Mouse (Mus musculus): ENCODE measurements around the gene Abtb1.
A peak's percentile ranks its signal among the peaks of the same experiment; 100 is the strongest.

Abtb1 gene

DNA sequence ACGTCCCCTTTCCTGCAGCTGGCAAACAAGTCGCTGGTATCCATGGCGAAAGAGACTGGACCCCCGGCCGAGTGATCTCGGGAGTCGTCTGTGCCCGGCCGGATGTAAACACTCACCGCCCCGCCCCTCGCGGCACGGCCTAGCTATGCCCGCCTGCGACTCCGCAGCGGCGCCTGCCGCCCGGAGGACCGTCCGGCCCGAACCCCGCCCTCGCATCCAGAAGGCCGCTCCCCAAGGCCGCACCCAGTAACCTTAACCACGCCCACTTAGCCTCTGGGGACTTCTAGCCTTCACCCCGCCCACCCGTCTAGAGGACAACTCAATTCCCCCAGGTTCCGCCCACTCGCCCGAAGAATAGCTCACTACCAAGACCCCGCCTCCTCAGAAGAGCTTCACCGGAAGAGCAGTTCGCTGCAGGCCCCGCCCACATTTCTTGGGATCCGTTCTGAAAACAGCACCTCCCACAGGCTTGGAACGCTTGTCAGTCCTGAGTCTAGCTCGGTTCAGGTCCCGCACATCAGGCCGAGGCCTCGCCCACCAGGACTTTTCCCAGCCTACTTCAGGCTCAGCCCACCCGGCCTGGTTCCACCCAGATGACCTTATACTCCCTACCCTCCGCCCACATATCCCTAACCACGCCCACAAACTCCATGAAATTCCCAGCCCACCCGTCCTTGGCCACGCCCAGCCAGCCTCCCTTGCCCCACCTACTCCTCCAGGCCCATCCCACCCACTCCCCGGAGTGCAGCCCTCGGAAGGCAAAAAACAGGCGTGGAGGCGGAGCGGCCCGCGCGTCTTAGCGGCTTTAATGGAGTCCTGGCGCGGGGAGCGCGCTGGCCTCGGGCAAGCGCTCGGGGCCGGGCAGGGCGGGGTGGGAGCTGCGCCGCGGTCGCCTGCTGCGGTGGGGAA, at the start of gene Abtb1:
TSS of gene Abtb1 (minus strand) at position 204 of the 909 bp plus-strand sequence.
- peak; percentile 99 for DNase-seq (ENCODE audit: low read depth)

DNA sequence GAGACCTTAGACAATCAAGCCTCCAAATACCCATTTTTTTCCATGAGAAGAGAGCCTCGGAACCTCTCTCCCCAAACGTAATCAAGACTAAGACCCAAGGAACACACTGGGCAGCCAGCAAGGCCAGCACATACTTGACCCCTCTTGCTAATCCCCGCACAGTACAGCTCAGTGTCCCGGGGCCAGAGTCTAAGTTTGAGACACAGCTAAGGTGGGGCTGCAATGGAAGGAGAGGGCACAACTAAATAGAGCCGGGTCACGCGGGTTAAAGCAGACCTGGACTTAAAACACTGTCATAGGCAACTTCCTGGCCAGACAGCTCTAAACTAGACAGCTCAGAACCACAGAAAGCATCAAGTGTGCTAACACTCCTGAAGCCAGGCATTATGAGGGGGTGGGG, 49.0 kb upstream of the Abtb1 start:
- DNase-seq (ENCODE audit: low read depth): no peak

DNA sequence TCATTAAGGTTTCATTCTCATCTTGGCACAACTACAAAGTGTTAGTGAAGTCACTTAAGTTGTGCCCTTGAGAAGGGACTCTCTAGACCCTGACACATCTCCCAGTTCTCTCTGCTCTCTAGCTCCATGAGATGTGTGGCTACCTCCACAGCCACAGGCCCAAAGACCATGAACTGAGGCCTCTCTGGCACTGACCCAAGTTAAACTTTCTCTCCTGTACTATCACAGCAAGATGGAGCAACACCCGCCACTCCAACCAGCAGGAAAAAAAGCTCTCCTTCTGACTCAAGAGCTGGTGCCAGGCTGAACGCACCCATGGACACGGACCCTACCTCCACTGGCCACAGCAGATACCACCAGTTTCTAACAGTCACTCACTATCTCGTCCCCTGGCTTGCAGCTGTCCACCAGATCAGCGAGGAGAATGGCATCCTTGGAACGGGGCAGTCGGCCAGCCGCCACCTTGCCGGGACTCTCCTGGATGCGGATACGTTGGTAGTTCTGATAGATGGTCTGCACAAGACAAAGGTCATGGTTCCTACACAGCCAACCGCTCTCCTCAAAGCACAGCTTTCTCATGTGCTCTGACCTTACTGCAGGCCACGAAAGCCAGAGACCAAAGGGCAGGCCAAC, 47.7 kb upstream of the Abtb1 start:
- no peak for DNase-seq (ENCODE audit: low read depth)

DNA sequence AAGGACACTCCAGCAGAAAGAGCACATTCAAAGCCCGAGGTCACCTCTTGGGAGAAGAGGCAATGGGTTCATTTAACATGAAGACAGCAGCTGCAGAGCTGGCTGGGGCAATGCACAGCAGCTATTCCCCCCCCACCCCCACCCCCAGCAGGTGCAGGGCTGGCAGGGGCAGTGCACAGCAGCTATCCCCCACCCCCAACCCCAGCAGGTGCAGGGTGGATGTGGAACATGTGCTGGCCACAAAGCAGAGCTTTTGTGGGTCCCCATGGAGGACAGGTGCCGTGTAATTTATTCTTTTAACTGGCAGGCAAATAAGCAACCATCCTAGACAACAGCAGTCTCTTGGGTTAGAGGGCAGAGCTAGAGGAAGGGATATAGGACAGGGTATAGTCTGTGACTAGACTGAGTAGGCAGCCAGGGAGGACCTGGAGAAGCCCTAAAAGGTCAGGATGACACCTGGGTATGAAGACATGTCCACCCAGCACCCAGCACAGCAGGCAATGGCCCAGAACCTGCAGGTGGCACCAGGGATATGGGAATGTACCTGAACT, 44.7 kb upstream of the Abtb1 start:
- DNase-seq (ENCODE audit: low read depth): no peak

DNA sequence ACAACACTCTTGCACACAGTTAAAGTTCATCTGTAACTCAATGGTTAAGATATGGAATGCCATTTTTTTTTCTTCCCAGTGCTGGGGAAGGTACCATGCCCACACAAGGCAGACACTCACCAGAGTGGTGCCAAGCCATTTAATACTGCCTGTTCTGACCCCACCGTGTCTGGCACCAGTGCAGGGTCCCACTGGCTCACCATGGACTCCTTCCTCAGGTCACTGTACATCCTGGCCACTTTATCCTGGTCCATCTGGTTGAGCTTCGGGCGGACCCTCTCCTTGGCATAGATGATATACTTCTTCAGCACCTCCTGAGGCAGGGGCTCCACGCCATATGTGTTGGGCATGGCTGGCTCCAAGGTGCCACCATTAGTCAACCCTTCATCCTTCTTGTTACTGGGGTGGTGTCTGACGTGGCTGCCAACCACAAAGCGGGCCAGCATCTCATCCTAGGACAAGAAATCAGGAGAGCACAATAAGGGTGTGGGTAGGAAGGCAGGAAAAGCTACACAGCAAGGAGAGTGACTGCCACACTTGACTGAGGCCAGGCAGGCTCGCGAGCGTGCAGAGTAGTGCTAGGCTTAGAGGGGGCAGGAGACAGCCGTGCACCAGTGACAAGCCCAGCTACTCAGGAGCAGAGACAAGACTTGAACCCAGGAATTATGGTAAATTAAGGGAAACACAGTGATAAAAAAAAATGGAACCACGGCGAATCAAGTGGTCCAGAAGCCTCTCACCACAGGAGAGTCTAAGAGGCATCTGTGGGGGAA, 44.0 kb upstream of the Abtb1 start:
- no peak for DNase-seq (ENCODE audit: low read depth)

DNA sequence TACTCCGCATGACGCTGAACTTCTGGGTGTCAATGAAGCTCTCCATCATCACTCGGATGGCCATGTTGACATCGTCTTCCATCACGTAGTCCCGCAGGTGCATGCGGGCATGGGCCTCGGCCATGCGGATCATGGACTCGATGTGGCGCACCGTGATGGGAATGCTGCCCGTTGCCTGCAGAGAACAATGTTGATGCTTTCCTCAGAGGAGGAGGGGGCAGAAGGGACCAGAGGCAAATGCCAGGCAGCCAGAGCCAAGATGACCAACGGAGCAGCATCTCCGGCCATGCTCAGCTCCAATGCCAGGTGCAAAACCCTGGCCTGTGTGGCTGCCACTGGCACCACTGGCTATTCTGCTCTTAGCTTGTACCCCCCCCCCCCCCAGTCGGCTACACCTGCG, 42.9 kb upstream of the Abtb1 start:
- no peak for DNase-seq (ENCODE audit: low read depth)

DNA sequence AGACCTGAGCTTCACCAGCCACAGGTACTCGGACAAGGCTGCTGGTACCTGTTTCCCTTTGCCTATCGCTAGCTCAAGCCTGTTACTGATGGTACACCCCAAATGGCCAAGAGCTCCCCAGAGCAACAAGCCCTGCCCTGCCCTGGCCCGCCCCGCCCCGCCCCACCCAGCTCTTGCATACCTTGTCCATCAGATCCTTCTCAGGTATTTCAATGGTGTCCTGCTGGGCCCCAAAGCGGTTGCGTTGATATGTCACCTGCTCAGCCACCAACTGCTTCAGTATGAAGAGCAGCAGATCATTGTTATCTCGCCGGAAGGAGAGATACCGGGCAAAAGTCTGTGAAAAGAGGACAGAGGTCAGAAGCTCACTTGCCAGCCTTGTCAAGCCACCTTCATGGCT, 42.4 kb upstream of the Abtb1 start:
- DNase-seq (ENCODE audit: low read depth): no peak

DNA sequence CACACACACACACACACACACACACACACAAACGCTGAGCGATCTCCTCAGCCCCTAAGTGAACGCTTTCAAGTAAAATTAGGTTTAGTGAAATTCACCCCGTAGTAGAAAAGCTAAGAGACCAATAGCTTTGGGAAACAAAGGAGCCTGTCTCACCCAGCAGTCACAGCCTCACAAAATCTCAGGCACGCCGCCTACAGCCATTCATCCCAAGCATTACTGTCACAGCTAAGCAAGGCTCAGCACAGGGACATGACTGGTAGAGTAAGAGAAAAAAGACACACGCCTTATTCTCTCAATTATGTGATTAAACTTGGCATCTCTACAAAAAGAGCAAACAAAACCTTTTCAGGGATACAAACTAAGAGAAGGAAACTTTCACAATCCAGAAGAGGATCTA, 39.5 kb upstream of the Abtb1 start:
- no peak for DNase-seq (ENCODE audit: low read depth)

DNA sequence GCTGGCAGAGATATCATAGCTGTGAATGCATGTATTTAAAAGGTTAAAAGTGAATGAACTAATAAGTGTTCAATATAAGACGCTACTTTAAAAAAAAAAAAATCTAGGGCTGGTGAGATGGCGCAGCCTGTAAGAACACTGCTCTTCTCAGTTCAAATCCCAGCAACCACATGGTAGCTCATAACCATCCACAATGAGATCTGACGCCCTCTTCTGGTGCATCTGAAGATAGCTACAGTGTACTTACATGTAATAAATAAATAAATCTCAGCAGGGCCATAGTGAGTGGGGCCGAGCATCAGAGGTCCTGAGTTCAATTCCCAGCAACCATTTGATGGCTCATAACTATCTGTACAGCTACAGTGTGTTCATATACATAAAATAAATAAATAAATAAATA, 37.7 kb upstream of the Abtb1 start:
- DNase-seq (ENCODE audit: low read depth): no peak

DNA sequence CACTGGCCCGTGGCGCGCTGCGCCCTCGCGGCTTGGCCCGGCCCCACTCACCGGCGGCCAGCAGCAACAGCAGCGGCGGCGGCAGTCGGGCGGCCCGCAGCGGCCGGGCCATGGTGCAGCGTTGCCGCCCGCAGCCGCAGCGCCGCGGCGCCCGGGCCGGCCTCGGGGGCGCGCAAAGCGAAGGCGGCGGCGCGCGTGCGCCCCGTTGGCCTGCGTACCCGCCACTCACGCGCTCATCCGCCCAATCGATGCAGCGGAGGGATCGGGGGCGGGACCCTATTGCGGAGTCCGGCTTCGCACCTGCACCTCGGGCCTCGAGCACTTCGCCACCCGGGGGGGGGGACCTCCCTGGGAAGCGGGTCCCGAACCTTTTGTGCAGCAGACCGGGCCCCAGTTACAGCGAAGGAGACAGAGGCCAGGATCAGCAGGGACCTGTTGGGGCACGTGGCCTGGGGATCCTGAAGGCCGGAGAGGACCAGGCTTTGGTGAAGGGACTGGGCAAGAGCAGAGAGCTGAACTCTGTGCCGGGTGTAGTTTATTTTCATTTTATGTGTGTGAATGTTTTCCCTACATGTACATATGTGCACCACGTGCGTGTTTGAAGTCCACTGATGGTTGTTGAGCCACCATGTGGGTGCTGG, 33.2 kb upstream of the Abtb1 start, which contains the start of gene Podxl2:
TSS of gene Podxl2 (minus strand) at position 177 of the 641 bp plus-strand sequence.
- no peak for DNase-seq (ENCODE audit: low read depth)

DNA sequence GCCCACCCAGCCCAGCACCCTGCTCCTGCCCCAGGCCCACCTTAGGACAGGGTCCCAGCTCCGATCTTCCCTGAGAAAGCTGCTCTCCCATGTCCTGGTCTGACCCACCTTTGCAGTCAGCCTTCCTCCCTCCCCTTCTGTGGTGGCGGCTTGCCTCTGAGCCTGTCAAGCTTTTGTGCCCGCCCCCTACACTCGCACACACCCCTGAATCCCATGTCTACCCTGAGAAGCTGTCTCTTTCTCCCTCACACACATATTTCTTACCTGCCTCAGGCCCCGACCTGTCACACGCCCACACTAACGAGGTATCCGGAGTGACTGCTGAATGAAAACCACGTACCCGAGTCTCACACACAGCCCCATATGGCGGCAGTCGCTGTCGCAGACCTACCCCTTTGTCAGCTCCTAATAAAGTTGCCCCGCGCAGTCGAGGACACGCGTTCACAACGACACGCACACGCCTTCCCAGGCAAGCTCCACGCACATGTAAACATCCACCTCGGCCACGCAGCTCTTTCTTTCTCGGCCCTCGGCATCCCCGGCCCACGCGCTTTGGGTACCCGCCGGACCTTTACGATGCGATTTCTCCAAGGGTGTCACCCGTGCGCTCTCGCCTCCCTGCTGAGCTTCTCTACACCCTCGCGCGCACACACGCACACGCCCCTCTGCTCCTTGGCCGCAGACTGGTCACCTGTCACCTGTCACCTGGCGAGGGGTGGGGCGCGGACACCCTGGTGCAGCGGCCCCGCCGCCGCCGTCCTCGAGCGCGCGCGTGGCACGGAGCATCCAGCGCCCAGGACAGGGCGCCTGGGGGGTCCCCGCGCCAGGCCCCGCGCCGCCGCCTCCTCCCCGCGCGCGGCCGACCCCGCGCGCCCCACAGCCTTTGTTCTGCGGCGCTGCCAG, 32.4 kb upstream of the Abtb1 start:
- no peak for DNase-seq (ENCODE audit: low read depth)

DNA sequence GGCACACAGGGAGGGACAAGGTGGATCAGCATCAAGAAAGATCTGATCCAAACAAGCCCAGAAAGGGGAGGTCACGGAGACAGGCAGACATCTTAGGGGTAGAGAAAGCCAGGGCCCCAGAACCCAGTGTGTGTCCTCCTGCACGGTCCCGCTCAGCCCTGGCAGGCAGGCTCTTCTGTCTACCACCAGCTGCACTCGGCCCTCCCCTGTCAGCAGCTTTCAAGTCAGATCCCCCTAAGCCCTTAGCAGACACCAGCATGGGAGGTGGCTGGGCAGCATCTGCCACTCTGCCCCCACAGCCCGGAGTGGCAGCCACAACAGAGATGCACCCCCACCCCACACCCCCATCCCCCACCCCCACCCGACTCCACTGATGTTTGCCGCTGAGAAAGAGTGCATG, 31.0 kb upstream of the Abtb1 start:
- no peak for DNase-seq (ENCODE audit: low read depth)

DNA sequence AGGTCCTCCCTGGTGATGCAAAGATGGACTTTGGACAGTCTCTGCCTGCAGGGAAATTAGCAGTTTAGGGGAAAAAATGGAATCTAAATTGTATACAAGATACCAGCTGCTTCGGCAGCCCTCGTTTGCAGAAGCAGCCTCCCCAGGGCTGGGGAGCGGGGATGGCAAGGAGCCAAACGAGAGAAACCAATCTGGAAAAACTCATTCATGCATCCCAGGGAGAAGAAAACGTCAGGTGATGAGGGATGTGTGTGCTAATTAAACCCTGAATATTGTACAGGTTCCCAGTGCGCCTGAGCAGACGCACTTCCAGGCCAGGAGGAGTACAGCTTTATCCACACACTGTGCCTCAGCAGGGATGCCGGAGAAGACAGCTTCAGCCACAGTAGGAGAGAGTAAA, 29.8 kb upstream of the Abtb1 start:
- no peak for DNase-seq (ENCODE audit: low read depth)

DNA sequence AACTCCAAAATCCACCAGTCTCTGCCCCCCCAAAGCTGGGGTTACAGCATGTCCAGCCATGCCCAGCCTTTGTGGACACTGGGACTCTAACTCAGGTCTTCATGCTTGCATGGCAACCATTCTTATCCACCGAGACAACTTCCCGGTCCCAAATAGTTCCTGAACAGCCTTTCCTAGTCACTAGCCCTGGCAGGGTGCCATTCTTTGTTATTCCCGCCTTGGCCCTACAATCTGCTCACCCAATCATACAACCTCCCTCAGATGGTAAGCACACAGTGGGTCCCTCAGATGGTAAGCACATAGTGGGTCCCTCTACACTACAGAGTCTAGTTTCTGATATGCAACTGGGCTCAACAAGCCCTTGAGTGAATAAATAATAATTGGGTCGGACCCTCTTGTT, 28.8 kb upstream of the Abtb1 start:
- no peak for DNase-seq (ENCODE audit: low read depth)

DNA sequence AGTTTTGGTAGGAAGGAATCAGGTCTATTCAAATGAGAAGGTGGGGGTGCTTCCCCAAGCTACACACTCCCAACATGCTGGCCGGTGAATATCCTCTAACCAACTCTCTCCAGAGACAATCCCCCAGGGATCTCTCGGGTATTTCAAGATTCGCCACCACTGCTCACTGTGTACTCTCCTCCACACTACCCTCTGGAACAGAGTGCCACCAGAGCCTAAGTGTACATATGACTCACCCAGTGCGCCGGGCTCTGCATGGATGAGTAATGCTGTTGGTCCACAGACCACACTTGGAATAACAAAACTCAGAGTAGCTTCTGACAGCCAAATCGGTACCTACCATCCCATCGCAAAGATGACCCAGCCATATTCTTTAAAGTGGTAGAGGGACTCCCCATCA, 27.7 kb upstream of the Abtb1 start:
- no peak for DNase-seq (ENCODE audit: low read depth)

DNA sequence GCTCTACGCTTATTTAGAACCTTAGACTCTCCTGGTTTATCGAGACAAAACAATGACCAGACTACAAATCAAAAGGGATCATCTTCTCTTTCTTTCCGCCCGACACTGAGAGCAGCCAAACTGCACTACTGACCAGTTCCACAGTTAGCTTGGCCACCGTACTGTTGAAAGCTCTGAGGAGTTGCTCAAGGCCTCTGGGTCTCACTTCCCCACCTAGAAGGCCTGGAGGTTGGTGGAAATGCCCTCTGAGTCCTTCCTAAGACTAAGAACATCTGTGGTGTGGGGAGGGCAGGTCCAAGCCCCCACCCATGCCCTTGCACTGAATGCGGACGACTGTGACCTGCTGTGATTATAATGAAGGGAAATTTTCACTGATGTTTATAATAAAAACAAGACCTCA, 23.9 kb upstream of the Abtb1 start:
- no peak for DNase-seq (ENCODE audit: low read depth)

DNA sequence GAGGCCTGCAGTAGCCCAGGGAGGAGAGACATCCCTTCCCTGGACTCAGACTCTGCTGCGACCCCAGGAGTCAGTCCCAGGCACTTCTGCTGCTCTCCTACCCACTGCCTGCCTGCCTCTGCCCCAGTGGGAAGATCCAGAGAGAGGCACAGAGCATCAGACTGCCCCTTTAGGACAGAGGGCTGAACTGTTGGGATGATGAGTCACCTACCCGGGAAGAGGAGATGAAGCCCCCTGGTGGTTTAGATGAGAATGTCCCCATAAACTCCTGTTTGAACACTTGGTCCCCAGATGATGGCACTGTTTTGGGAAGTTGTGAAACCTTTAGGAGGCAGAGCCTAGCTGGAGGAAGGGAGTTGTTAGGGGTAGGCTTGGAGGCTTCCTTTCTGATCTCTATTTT, 19.1 kb upstream of the Abtb1 start:
- peak; percentile 36 for DNase-seq (ENCODE audit: low read depth)

DNA sequence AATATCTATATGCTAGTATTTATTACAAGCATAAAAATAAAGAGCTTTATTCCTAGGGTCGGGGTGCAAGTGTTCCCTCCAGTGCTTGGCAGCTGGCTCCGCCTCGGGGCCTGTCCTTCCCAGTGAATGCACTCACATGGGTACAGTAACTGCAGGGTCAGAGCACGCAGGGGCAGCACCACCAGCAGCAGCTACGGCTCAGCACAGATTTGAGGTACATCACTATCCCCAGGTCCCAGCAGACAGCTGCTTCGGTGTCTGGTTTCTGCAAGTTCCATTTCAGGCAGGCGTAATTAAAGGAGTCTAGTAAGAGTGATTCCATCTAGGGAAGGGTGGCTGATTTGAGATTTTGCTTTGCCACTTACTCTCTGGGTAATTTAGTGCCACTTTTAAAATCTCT, 16.6 kb upstream of the Abtb1 start:
- no peak for DNase-seq (ENCODE audit: low read depth)

DNA sequence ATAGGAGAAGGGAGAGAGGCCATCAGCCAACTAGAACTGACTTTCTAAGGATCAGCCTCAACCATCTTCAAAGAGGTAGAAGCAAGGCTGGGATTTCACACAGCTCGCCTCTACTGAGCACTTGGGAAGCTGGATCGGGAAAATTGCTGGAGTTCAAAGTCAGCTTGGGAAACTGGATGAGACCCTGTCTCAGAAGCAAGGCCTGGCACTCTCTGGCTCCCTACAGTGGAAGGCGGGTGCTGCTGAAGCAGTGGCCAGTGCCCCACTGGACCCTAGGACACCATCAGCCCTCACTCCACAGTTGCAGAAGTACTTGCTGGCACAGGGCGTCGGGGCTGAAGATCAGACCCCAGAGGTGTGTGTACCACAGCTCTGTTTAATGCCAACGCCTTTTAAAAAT, 16.0 kb upstream of the Abtb1 start:
- DNase-seq (ENCODE audit: low read depth): no peak

DNA sequence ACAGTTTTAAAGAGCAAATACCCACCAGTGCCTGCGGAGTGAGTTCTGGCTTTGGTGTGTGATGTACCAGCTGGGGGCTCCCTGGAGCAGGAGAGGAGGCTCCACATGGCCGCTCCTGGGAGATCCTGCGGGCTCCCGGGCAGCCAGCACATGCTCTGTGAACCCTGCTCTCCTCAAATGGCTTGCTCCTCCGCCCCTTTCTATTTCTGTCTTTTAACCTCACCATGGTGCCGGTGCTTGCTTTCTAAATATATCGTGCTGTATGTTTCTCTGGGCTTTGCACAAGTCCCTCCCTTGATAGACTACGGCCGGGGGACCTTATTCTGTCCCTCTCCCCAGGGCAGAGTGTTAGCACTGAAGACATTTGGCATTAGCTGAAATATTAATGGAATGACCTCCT, 15.5 kb upstream of the Abtb1 start:
- no peak for DNase-seq (ENCODE audit: low read depth)

DNA sequence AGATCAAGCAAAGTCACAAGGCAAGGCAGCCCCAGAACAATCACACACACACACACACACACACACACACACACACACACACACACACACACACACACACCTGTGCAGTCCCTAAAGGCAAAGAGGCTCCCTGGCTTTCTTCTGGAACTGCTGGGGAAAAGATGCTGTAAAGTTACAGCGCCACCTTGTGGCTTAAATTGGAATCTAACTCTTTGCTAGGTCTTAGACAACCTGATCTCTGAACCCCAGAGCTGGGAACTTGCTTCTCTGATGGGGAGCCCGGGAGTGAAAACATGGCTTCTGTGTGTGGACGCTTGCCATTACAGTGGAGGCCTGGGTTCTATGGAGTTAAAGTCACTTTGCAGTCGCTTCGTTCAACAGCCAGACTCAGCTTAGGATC, 13.9 kb upstream of the Abtb1 start:
- DNase-seq (ENCODE audit: low read depth): peak; percentile 82
